Mouse (Mus musculus) adrenal gland, adult 18-20 months (tissue): ENCODE measurements around the gene Def6. TPM values are rescaled to one million over a fixed set of nuclear protein-coding genes. Genes with fewer than 3 reads are reported as not detected.

ENCODE experiments used
- DNase-seq, 2 experiments: peaks; one replicate each; pipeline ENCODE4 v3.0.0; 2021 to 2022; ENCODE audit warnings: low spot score in 2 of 2
- total RNA-seq, 2 experiments: library from RNA; stranded (reverse); gene quantifications; 1 replicate in 1 of 2; 2 replicates in 1 of 2; pipeline ENCODE4 v1.2.3; 2021

The Def6 gene
- total RNA-seq, 2 experiments from 2014 or later = 1.2 to 1.3 TPM

DNA sequence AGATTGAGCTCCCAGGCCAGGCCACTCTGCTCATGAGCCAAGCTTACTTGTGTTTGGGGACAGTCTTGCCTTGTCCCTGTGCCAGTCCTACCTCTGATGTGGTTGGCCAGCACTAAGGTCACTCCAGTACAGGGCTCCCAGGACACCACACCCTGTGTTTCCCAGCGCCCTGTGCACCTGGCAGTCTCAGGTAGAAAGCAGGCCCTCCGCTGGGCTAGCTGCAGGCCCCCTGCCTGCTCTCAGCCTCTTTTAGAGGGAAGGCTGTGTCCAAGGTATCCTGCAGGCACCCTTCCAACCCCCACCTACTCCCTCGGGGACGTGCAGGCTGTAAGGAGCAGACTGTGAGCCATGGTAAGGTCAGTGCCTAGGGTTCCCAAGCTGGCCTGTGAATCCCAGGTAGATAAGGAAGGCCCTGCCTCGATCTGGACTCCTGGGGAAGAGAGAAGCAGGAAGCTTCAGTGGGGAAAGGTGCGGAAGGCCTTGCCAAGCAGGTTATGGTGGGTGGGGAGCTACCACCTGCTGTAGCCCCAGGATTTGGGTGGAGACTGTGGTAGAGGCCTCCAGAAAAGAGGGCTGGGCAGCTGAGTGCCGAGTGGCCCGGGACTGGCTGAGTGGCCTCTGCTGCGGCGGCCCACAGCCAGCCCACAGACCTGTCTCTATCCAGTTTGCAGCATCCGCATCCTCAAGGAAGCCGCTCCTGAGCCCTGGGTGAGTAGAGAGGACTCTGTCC, 64.1 kb downstream of the Def6 start:
- DNase-seq = no peak

DNA sequence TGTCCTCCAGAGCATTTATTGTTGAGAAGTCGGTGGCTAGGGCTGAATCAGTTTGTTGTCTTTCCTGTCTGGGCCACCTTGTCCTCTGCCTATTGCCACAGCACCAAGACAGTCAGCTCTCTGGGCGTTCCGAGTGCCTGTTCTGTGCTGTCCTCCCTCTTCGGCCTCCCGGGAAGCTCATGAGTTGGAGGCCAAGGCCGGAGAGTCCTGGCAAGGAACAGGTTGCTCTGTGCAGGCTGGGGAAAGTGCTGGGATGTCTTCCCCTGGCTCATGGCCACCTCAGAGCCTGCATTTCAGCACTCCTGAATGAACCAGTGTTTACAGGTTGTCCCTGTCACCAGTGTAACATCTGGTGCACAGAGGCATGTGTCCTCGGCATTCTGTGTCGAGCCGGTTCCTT, 64.7 kb downstream of the Def6 start:
- no peak for DNase-seq

GRCm38 (mm10) chr17:28272837-28273236, 65.3 kb downstream of the Def6 start:
- no peak for DNase-seq

DNA sequence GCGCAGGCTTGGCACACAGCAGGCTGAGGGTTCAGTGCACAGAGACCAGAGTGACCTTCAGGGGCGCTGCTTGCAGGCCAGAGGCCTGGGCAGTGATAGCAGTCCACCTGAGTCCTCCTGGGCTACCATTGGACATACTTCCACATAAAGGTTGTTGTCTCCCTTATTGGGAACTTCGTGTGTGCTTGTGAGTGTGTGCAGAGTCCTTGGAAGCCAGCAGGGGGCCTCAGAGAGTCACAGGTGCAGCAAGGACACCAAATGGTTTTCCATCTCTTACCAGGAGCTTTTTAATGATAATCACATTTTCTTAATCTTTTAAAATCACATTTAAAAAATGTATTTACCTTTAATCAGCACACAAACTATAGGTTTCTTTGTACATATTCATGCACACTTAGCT, 67.2 kb downstream of the Def6 start:
- DNase-seq = no peak

DNA sequence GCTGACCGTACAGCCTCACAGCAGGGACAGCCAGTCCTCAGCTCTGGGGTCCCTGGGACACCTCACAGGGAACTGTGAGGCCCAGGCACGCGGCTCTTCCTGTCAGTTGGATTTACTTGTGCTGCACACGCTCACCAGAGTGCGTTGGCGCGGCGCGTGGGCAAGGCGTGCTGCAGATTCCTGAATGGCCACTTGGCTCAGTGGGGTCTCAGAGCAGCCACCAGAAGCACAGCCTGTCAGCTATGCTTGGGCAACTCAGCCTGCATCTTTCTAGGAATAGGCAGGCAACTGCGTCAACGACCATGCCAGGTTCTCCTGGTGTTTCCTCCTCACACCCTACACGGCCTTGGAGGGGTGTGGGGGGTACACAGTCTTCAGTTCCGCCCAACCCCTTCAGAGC, 69.6 kb downstream of the Def6 start:
- DNase-seq = no peak

DNA sequence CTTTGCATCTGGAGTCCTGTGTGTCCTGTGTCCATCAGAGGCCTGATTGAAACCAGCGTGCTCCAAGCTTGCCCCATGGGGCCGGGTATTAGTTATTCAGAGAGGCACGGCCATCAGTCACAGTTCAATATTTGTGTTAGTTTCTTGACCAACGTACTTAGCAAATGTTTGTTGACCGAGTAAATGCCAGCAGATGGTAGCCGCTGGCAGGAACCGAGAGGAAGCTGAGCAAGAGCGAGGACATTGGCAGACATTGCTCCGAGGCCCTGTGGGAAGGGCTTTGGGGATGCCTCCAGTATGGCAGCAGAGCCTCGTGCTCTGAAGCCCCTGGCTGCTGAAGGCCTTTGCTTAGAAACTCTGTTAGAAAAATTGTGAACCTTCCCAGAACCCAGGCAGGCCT, 70.1 kb downstream of the Def6 start:
- no peak for DNase-seq

DNA sequence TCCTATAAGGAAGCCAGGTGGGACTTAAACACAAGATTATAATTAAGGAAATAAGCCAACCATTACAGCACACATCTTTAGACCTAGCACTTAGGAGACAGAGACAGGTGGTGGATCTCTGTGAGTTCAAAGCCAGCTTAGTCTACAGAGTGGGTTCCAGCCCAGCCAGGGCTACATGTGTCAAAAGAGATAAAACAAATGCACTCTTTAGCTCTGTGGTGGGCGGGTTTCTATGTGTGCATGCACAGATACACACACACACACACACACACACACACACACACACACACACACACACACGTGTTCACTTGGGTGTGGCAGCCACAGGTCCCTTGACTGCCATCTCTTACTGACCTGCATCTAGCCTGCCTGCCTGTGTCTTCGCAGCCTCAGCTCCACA, 70.6 kb downstream of the Def6 start:
- DNase-seq = no peak

Other genes starting within 250 kb of the Def6 start
- not detected for gene Tcp11, start 127.1 kb upstream of the Def6 start, total RNA-seq
- gene Scube3, start 65.6 kb upstream of the Def6 start, total RNA-seq = 1 to 10 TPM; 4.8 to 9.3 TPM
- gene Zfp523, start 30.6 kb upstream of the Def6 start, total RNA-seq = 10 to 100 TPM; 36.1 to 36.5 TPM
- gene Ppard, start 24.9 kb downstream of the Def6 start, total RNA-seq = 10 to 100 TPM; 70.6 to 70.7 TPM
- 10 to 100 TPM; 18.2 to 23.7 TPM for gene Fance, start 105.7 kb downstream of the Def6 start, total RNA-seq
- 100 to 1,000 TPM; 760 to 827 TPM for gene Rpl10a, start 120.7 kb downstream of the Def6 start, total RNA-seq
- gene Tead3, start 143.0 kb downstream of the Def6 start, total RNA-seq = 1 to 10 TPM; 7.4 to 8.5 TPM
- gene Tulp1, start 157.4 kb downstream of the Def6 start, total RNA-seq = not detected